Comparison of ENCODE assay signal across 20 mouse cellular contexts in the genomic region with DNA sequence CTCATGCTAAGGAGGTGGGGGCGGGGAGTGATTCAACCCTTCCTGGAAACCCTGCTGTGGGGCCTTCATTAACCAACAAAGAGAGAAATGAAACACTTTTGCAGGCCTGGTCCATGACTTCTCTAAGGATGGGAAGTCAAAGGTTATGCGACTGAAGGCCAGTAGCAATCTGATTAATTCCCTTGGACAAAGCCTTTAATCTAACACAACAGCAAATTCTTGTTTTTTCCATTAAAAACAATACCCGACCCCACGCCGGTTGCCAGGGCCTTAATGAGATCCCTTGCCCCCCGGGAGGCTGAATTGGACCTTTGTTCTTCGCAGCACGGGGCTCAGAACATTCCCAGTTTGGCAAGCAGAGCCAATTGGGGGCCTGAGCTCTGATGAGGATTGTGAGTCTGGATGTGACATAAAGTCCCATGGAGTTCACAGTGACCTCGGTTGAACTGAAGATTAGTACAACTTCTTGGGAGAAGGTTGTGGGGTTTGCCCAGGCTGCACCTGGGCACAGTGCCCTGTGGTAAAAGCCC.
A peak's percentile ranks its signal among the peaks of the same experiment; 100 is the strongest.
DNase-seq lines count a peak whose midpoint lies in the region; ATAC-seq lines count a peak whose summit lies in the region.
"Had no signal": no experiment of that assay in that cellular context is flagged by ENCODE, and none has a peak within 500 bp of the region (broad histone marks: within the 10 kb centered on the region; RNA-seq: fewer than 3 reads in every experiment).

No protein-coding gene starts in this region.

- no peaks in the 10 kb centered on the region for H3K36me3 ChIP-seq in midbrain, embryonic 14.5 days (ENCODE audit: control insufficient read depth, insufficient read depth, low read length)
- no peaks in the 10 kb centered on the region for H3K36me3 ChIP-seq in midbrain, embryonic 15.5 days (replicated peaks)
- no peaks in the 10 kb centered on the region for H3K36me3 ChIP-seq in forebrain, embryonic 13.5 days (ENCODE audit: poor library complexity, severe bottlenecking)
- H3K36me3 ChIP-seq in liver, embryonic 12.5 days = no peaks in the 10 kb centered on the region
- no peaks in the 10 kb centered on the region for H3K36me3 ChIP-seq in kidney, embryonic 14.5 days (ENCODE audit: control insufficient read depth, insufficient read depth, low read length)
- H3K36me3 ChIP-seq: heart, embryonic 10.5 days; hindbrain, embryonic 15.5 days; midbrain, embryonic 13.5 days had no signal

- ATAC-seq in midbrain, embryonic 14.5 days (ENCODE audit: low FRiP score, low TSS enrichment) = no peak
- no peak for ATAC-seq in midbrain, embryonic 15.5 days (replicated peaks)
- peak; percentile 38; the same call in 1 of the 2 replicates for ATAC-seq in forebrain, embryonic 13.5 days
- no peak for ATAC-seq in liver, embryonic 12.5 days
- no peak for ATAC-seq in kidney, embryonic 14.5 days (ENCODE audit: low FRiP score, low TSS enrichment)
- ATAC-seq: midbrain, embryonic 13.5 days; Patski had no signal

- no peak overlapping the region for H3K4me2 ChIP-seq in midbrain, embryonic 14.5 days (ENCODE audit: low read length)
- no peak overlapping the region for H3K4me2 ChIP-seq in midbrain, embryonic 15.5 days
- H3K4me2 ChIP-seq in forebrain, embryonic 13.5 days = no peak overlapping the region
- H3K4me2 ChIP-seq in liver, embryonic 12.5 days = no peak overlapping the region
- no peak overlapping the region for H3K4me2 ChIP-seq in kidney, embryonic 14.5 days (replicated peaks; ENCODE audit: low read depth, low read length)
- H3K4me2 ChIP-seq: hindbrain, embryonic 15.5 days; midbrain, embryonic 13.5 days had no signal

- peaks cover 8% of the 10 kb centered on the region for H3K4me1 ChIP-seq in midbrain, embryonic 14.5 days (ENCODE audit: control insufficient read depth, insufficient read depth, low read length)
- H3K4me1 ChIP-seq in midbrain, embryonic 15.5 days = 0 out of 2 replicates have a peak, but pooled peaks cover 6% of the 10 kb centered on the region
- H3K4me1 ChIP-seq in forebrain, embryonic 13.5 days = peaks cover 14% of the 10 kb centered on the region
- no peaks in the 10 kb centered on the region for H3K4me1 ChIP-seq in liver, embryonic 12.5 days
- no peaks in the 10 kb centered on the region for H3K4me1 ChIP-seq in kidney, embryonic 14.5 days (ENCODE audit: control insufficient read depth, insufficient read depth, low read length)
- H3K4me1 ChIP-seq: heart, embryonic 10.5 days had no signal

- no peak overlapping the region for H3K4me3 ChIP-seq in midbrain, embryonic 14.5 days (replicated peaks; ENCODE audit: low read depth, low read length)
- no peak overlapping the region for H3K4me3 ChIP-seq in midbrain, embryonic 15.5 days
- no peak overlapping the region for H3K4me3 ChIP-seq in forebrain, embryonic 13.5 days
- no peak overlapping the region for H3K4me3 ChIP-seq in liver, embryonic 12.5 days
- no peak overlapping the region for H3K4me3 ChIP-seq in kidney, embryonic 14.5 days (ENCODE audit: low read length)
- H3K4me3 ChIP-seq: heart, embryonic 10.5 days; hindbrain, embryonic 15.5 days; layer of hippocampus, adult 2 months; midbrain, embryonic 13.5 days had no signal

- WGBS in midbrain, embryonic 14.5 days = 18% methylated on average over 9 of the region's 9 CpGs
- WGBS in midbrain, embryonic 15.5 days = 14% methylated on average over 9 of the region's 9 CpGs
- 3% methylated on average over 9 of the region's 9 CpGs for WGBS in forebrain, embryonic 13.5 days
- 63% methylated on average over 9 of the region's 9 CpGs for WGBS in liver, embryonic 12.5 days (ENCODE audit: insufficient replicate concordance)
- WGBS in kidney, embryonic 14.5 days = 67% methylated on average over 9 of the region's 9 CpGs

- H3K9ac ChIP-seq in midbrain, embryonic 14.5 days (replicated peaks; ENCODE audit: low read length) = no peak overlapping the region
- no peak overlapping the region for H3K9ac ChIP-seq in midbrain, embryonic 15.5 days
- no peak overlapping the region for H3K9ac ChIP-seq in forebrain, embryonic 13.5 days
- H3K9ac ChIP-seq in liver, embryonic 12.5 days = no peak overlapping the region
- H3K9ac ChIP-seq in kidney, embryonic 14.5 days (ENCODE audit: low read depth, low read length) = no peak overlapping the region
- H3K9ac ChIP-seq: hindbrain, embryonic 15.5 days; midbrain, embryonic 13.5 days had no signal

- DNase-seq in embryo, embryonic 10.5 days (ENCODE audit: low spot score) = peak; percentile 11
- no peak for DNase-seq in embryo, embryonic 10 days (ENCODE audit: low spot score)
- peak; percentile 54 for DNase-seq in midbrain, embryonic 14.5 days
- DNase-seq in retina, embryonic 14.5 days (ENCODE audit: low spot score) = peak; percentile 77
- DNase-seq: cerebellum, adult 8-10 months; gastrocnemius, postnatal 14 days; kidney, adult 9 months; lung, postnatal 4 days; right cerebral cortex, postnatal 25 days; thymus, adult 2 months had no signal

- no peak overlapping the region for H3K27ac ChIP-seq in midbrain, embryonic 14.5 days (replicated peaks; ENCODE audit: low read depth, low read length)
- no peak overlapping the region for H3K27ac ChIP-seq in midbrain, embryonic 15.5 days
- H3K27ac ChIP-seq in forebrain, embryonic 13.5 days = 0 out of 2 replicates have a peak overlapping the region, but pooled peaks have one; percentile 31
- H3K27ac ChIP-seq in liver, embryonic 12.5 days = no peak overlapping the region
- no peak overlapping the region for H3K27ac ChIP-seq in kidney, embryonic 14.5 days (ENCODE audit: low read depth, low read length)
- H3K27ac ChIP-seq: heart, embryonic 10.5 days; hindbrain, embryonic 15.5 days; layer of hippocampus, adult 2 months; midbrain, embryonic 13.5 days had no signal

- H3K27me3 ChIP-seq in midbrain, embryonic 14.5 days (ENCODE audit: control insufficient read depth, insufficient read depth, low read length) = no peaks in the 10 kb centered on the region
- no peaks in the 10 kb centered on the region for H3K27me3 ChIP-seq in midbrain, embryonic 15.5 days (replicated peaks)
- no peaks in the 10 kb centered on the region for H3K27me3 ChIP-seq in forebrain, embryonic 13.5 days
- no peaks in the 10 kb centered on the region for H3K27me3 ChIP-seq in liver, embryonic 12.5 days (replicated peaks)
- H3K27me3 ChIP-seq in kidney, embryonic 14.5 days (ENCODE audit: control insufficient read depth, insufficient read depth, low read length) = no peaks in the 10 kb centered on the region
- H3K27me3 ChIP-seq: CH12.LX; hindbrain, embryonic 15.5 days; midbrain, embryonic 13.5 days; Patski had no signal

- H3K9me3 ChIP-seq in midbrain, embryonic 14.5 days (ENCODE audit: control insufficient read depth, low read length) = no peaks in the 10 kb centered on the region
- H3K9me3 ChIP-seq in midbrain, embryonic 15.5 days = no peaks in the 10 kb centered on the region; the same call in 1 of the 2 replicates
- no peaks in the 10 kb centered on the region for H3K9me3 ChIP-seq in forebrain, embryonic 13.5 days (replicated peaks)
- H3K9me3 ChIP-seq in liver, embryonic 12.5 days (replicated peaks) = peaks cover 7% of the 10 kb centered on the region
- no peaks in the 10 kb centered on the region for H3K9me3 ChIP-seq in kidney, embryonic 14.5 days (ENCODE audit: control insufficient read depth, low read length)
- H3K9me3 ChIP-seq: heart, embryonic 10.5 days; hindbrain, embryonic 15.5 days; midbrain, embryonic 13.5 days had no signal
